ENCODE assay signal across 9 mouse cellular contexts in the genomic region with DNA sequence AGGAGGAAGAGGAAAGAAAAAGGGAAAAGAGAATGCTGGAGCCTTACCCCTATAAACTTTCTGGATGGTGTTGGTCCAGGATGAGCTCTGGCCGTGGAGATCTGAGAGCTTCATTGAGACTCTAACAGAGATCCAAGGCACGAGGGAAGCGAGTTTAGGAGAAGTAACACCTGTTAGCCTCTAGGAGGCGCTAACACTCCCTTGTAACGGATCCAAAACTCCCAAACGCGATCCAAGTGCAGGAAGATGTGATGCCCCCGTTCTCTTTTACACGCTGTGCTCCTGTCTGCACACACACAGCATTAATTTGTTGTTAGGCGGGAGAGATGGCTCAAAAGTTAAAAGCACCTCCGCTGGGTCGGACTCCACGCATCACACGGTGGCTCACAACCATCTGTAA. TPM values are rescaled to one million over a fixed set of nuclear protein-coding genes. Genes with fewer than 3 reads are reported as not detected.
DNase-seq lines count a peak whose midpoint lies in the region; ATAC-seq and TF ChIP-seq lines count a peak whose summit lies in the region.
"Had no signal": no experiment of that assay in that cellular context is flagged by ENCODE, and none has a peak within 500 bp of the region (broad histone marks: within the 10 kb centered on the region; RNA-seq: fewer than 3 reads in every experiment).

No protein-coding gene starts in this region.

- 0 out of 2 replicates have a peak, but pooled peaks cover 3% of the 10 kb centered on the region for H3K4me1 ChIP-seq in forebrain, embryonic 13.5 days
- H3K4me1 ChIP-seq in limb, embryonic 13.5 days: no peaks in the 10 kb centered on the region
- no peaks in the 10 kb centered on the region for H3K4me1 ChIP-seq in midbrain, postnatal 0 days (ENCODE audit: insufficient read depth, low read length)
- H3K4me1 ChIP-seq: lung, embryonic 15.5 days had no signal

- no peak overlapping the region for H3K9ac ChIP-seq in forebrain, embryonic 13.5 days
- H3K9ac ChIP-seq in limb, embryonic 13.5 days: no peak overlapping the region
- no peak overlapping the region for H3K9ac ChIP-seq in midbrain, postnatal 0 days (replicated peaks; ENCODE audit: low read length, poor library complexity, severe bottlenecking)
- H3K9ac ChIP-seq: lung, embryonic 15.5 days had no signal

- TF ChIP-seq CTCF in layer of hippocampus, adult 2 months (conservative IDR thresholded peaks at IDR 0.05): peak; percentile 83
- peak; percentile 69 for TF ChIP-seq CTCF in midbrain, postnatal 0 days (IDR thresholded peaks at IDR 0.05)

- no peaks in the 10 kb centered on the region for H3K9me3 ChIP-seq in forebrain, embryonic 13.5 days (replicated peaks)
- H3K9me3 ChIP-seq in limb, embryonic 13.5 days: no peaks in the 10 kb centered on the region
- no peaks in the 10 kb centered on the region for H3K9me3 ChIP-seq in midbrain, postnatal 0 days (ENCODE audit: low read length)
- H3K9me3 ChIP-seq: lung, embryonic 15.5 days had no signal

- 12% methylated on average over 14 of the region's 14 CpGs for WGBS in forebrain, embryonic 13.5 days
- 11% methylated on average over 14 of the region's 14 CpGs for WGBS in limb, embryonic 13.5 days
- WGBS in midbrain, postnatal 0 days: 14% methylated on average over 14 of the region's 14 CpGs

- H3K4me2 ChIP-seq in forebrain, embryonic 13.5 days: peak overlapping the region; percentile 37
- H3K4me2 ChIP-seq in limb, embryonic 13.5 days (replicated peaks): peak overlapping the region; percentile 31
- H3K4me2 ChIP-seq in midbrain, postnatal 0 days (ENCODE audit: low read depth, low read length, poor library complexity, severe bottlenecking): no peak overlapping the region
- H3K4me2 ChIP-seq: lung, embryonic 15.5 days had no signal

- no peak overlapping the region for H3K4me3 ChIP-seq in layer of hippocampus, adult 2 months
- no peak overlapping the region for H3K4me3 ChIP-seq in forebrain, embryonic 13.5 days
- no peak overlapping the region for H3K4me3 ChIP-seq in limb, embryonic 13.5 days
- H3K4me3 ChIP-seq in midbrain, postnatal 0 days (ENCODE audit: low read depth, low read length): no peak overlapping the region
- H3K4me3 ChIP-seq: lung, embryonic 15.5 days had no signal

- no peak for ATAC-seq in forebrain, embryonic 13.5 days
- no peak for ATAC-seq in limb, embryonic 13.5 days (ENCODE audit: low FRiP score, low read depth)
- ATAC-seq in midbrain, postnatal 0 days (ENCODE audit: low FRiP score): no peak

- H3K36me3 ChIP-seq in forebrain, embryonic 13.5 days (ENCODE audit: poor library complexity, severe bottlenecking): no peaks in the 10 kb centered on the region
- H3K36me3 ChIP-seq in limb, embryonic 13.5 days: no peaks in the 10 kb centered on the region
- no peaks in the 10 kb centered on the region for H3K36me3 ChIP-seq in midbrain, postnatal 0 days (ENCODE audit: insufficient read depth, low read length)
- H3K36me3 ChIP-seq: lung, embryonic 15.5 days had no signal

- no peak overlapping the region for H3K27ac ChIP-seq in layer of hippocampus, adult 2 months
- no peak overlapping the region for H3K27ac ChIP-seq in forebrain, embryonic 13.5 days
- no peak overlapping the region for H3K27ac ChIP-seq in limb, embryonic 13.5 days
- no peak overlapping the region for H3K27ac ChIP-seq in midbrain, postnatal 0 days (ENCODE audit: low read depth, low read length)
- H3K27ac ChIP-seq: lung, embryonic 15.5 days had no signal

- H3K27me3 ChIP-seq in forebrain, embryonic 13.5 days: no peaks in the 10 kb centered on the region
- H3K27me3 ChIP-seq in limb, embryonic 13.5 days: no peaks in the 10 kb centered on the region
- no peaks in the 10 kb centered on the region for H3K27me3 ChIP-seq in midbrain, postnatal 0 days (ENCODE audit: insufficient read depth, low read length)
- H3K27me3 ChIP-seq: lung, embryonic 15.5 days had no signal

- peak; percentile 26 to 47 for DNase-seq in layer of hippocampus, adult 2 months (ENCODE audit: low spot score in 2 of 2)
- no peak for DNase-seq in layer of hippocampus, adult 9-11 months
- DNase-seq in ZHBTc4 (ENCODE audit: low read depth, low spot score): peak; percentile 90
- peak; percentile 58 for DNase-seq in midbrain, postnatal 0 days (ENCODE audit: low spot score)
- DNase-seq in right cerebral cortex, adult 2 months (ENCODE audit: low spot score in 2 of 2): no peak
- no peak for DNase-seq in urinary bladder, postnatal 14 days (ENCODE audit: low spot score)

RNA-seq across cellular contexts. Expression of a gene that starts 46.3 kb away (rescaled TPM):
- total RNA-seq in layer of hippocampus, adult 2 months (2021): 10 to 100 TPM; 11.0 to 13.7 TPM
- 17.8 and 19.4 TPM in 2 replicates for polyA plus RNA-seq in forebrain, embryonic 13.5 days (2015; fragmentation: Nextera tagmentation; extraction: Ambion mirVana)
- 18.1 and 20.4 TPM in 2 replicates for polyA plus RNA-seq in limb, embryonic 13.5 days (2015; fragmentation: Nextera tagmentation; extraction: Ambion mirVana)
- total RNA-seq in midbrain, postnatal 0 days (2014; rRNA removed): 14.6 and 18.3 TPM in 2 replicates
- 17.8 and 18.8 TPM in 2 replicates for polyA plus RNA-seq in midbrain, postnatal 0 days (2015; fragmentation: Nextera tagmentation; extraction: Ambion mirVana)

RNA-seq across cellular contexts. Expression of a gene that starts 57.3 kb away (rescaled TPM):
- 10 to 100 TPM; 23.3 to 24.7 TPM for total RNA-seq in layer of hippocampus, adult 2 months (2021)
- polyA plus RNA-seq in forebrain, embryonic 13.5 days (2015; fragmentation: Nextera tagmentation; extraction: Ambion mirVana): 107 and 120 TPM in 2 replicates
- 105 and 111 TPM in 2 replicates for polyA plus RNA-seq in limb, embryonic 13.5 days (2015; fragmentation: Nextera tagmentation; extraction: Ambion mirVana)
- 61.3 and 64.8 TPM in 2 replicates for total RNA-seq in midbrain, postnatal 0 days (2014; rRNA removed)
- 102 and 104 TPM in 2 replicates for polyA plus RNA-seq in midbrain, postnatal 0 days (2015; fragmentation: Nextera tagmentation; extraction: Ambion mirVana)

RNA-seq across cellular contexts. Expression of a gene that starts 58.4 kb away (rescaled TPM):
- 100 to 1,000 TPM; 205 to 212 TPM for total RNA-seq in layer of hippocampus, adult 2 months (2021)
- 427 and 455 TPM in 2 replicates for polyA plus RNA-seq in forebrain, embryonic 13.5 days (2015; fragmentation: Nextera tagmentation; extraction: Ambion mirVana)
- polyA plus RNA-seq in limb, embryonic 13.5 days (2015; fragmentation: Nextera tagmentation; extraction: Ambion mirVana): 522 and 540 TPM in 2 replicates
- total RNA-seq in midbrain, postnatal 0 days (2014; rRNA removed): 217 and 224 TPM in 2 replicates
- 328 and 334 TPM in 2 replicates for polyA plus RNA-seq in midbrain, postnatal 0 days (2015; fragmentation: Nextera tagmentation; extraction: Ambion mirVana)

Comparison
In these comparisons a context has a peak if more than half of its experiments do, and no peak if none do; other contexts are left out.
1. DNase-seq: peak in layer of hippocampus, adult 2 months (2 of 2), ZHBTc4 (single experiment) and midbrain, postnatal 0 days (single experiment); none in layer of hippocampus, adult 9-11 months (single experiment), right cerebral cortex, adult 2 months (0 of 2) and urinary bladder, postnatal 14 days (single experiment).